Mouse (Mus musculus): Measurements from ENCODE around the gene S1pr1.

DNA sequence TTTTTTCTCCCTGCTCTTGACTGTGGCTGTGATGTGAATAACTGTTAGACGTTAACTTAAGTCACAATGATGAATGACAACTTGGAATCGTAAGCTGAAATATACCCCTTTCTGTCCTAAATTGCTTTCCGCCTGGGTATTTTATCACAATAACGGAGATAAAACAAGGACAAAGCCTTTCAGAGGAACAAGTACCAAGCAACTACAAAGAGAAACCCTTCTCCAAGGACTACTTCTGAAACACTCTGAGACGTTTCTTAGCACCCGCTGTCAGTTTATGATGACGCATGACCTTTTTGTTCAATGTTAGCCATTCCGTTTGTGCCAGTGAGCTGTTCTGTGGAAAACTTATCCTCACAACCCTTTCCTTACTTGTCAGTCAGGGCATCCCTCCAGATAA lies 48.3 kb downstream of the S1pr1 start:
- TF ChIP-seq POLR2A (IDR thresholded peaks at IDR 0.05; ENCODE audit: borderline replicate concordance, low read depth, low read length) (no peak), CTCF (IDR thresholded peaks at IDR 0.05; ENCODE audit: low read depth, low read length) (no peak)
